Mouse (Mus musculus) thymus, postnatal 10 days (tissue): ENCODE results near the gene Fgr.

ENCODE experiments used
- DNase-seq, 2 experiments: peaks; one replicate each; pipeline ENCODE4 v3.0.0; 2021; ENCODE audit warnings: low spot score in 2 of 2

The Fgr gene

DNA sequence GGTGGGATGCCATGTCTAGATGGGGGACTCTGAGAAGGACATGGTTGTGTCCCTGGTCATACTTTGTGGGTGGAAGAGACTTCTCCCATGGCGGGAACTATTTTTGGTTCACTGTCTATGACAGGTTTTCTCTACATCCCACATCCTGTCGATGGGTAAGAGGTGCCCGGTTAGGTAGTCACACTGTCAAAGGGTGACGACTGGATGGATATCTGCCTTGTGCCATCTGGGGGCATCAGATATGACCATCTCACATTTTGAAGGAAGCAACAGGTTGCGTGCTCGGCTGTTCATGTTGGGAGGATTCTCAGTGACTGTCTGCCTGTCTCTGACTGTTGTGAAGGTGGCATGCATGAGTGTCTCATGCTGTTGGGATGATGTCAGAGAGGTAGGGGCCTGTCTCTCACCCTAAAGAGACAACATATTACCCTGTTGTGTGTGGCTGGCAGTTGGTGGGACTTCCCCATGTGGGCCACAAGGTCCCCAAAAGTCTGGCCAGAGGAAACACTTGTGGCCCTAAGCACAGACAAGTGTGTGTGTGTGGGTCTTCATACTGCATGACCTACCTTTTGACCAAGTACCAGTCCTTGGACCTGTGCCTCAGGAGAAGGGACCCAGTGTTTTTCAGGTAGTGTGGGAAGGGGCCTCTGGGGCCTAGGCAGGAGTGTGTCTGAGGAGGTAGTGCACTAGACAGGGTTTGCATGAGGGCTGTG lies 77.1 kb downstream of the Fgr start:
- no peak for DNase-seq

- no peak for DNase-seq
Measured at GRCm38 (mm10) chr4:133051550-133051865, 77.6 kb downstream of the Fgr start.
